Mouse (Mus musculus) myocyte (in vitro differentiated cells): ENCODE results near the gene Cdk5rap2. TPM values are rescaled to one million over a fixed set of nuclear protein-coding genes. Genes with fewer than 3 reads are reported as not detected.
A peak's percentile ranks its signal among the peaks of the same experiment; 100 is the strongest.

Source experiments
- H3K27me3 ChIP-seq: one replicate; pipeline ENCODE4 v1.6.1; 2011; ENCODE audit not compliant: control insufficient read depth, insufficient read depth, insufficient read length
- H3K36me3 ChIP-seq: one replicate; pipeline ENCODE4 v1.6.1; 2011; ENCODE audit not compliant: control insufficient read depth, insufficient read depth
- H3K4me2 ChIP-seq: one replicate; pipeline ENCODE4 v1.6.1; 2011; ENCODE audit warnings: low read depth, control low read depth
- H3K4me3 ChIP-seq: one replicate; pipeline ENCODE4 v1.5.1; 2011; ENCODE audit warnings: mild to moderate bottlenecking, control low read depth, moderate library complexity
- H3K79me2 ChIP-seq: one replicate; pipeline ENCODE4 v1.6.1; 2011; ENCODE audit not compliant: control insufficient read depth, insufficient read depth
- H3ac ChIP-seq: one replicate; pipeline ENCODE4 v1.6.1; 2011; ENCODE audit not compliant: control insufficient read depth, insufficient read length
- CEBPB ChIP-seq: IDR thresholded peaks from 2 replicates; pipeline ENCODE4 v1.6.1; 2011; ENCODE audit warnings: mild to moderate bottlenecking, moderate library complexity; ENCODE audit not compliant: poor library complexity, insufficient read depth, severe bottlenecking
- E2F4 ChIP-seq: IDR thresholded peaks from one replicate; pipeline ENCODE4 v1.6.1; 2011; ENCODE audit warnings: mild to moderate bottlenecking, control low read depth, moderate library complexity; ENCODE audit not compliant: insufficient read depth
- MAX ChIP-seq: IDR thresholded peaks from one replicate; pipeline ENCODE4 v1.6.1; 2011; ENCODE audit warnings: low read depth, mild to moderate bottlenecking, control low read depth
- MYOD1 ChIP-seq, 3 experiments: IDR thresholded peaks; one replicate each; pipeline ENCODE4 v1.6.1; 2011; ENCODE audit warnings: control low read depth in 2 of 3, low read depth in 2 of 3, mild to moderate bottlenecking in 2 of 3, moderate library complexity in 1 of 3; ENCODE audit not compliant: insufficient read length in 2 of 3, control insufficient read depth in 1 of 3
- MYOG ChIP-seq, 3 experiments: IDR thresholded peaks; one replicate each; pipeline ENCODE4 v1.6.1; 2011; ENCODE audit warnings: control low read depth in 2 of 3, low read depth in 2 of 3, mild to moderate bottlenecking in 2 of 3; ENCODE audit not compliant: insufficient read length in 2 of 3, control insufficient read depth in 1 of 3, insufficient read depth in 1 of 3
- POLR2A ChIP-seq: IDR thresholded peaks from one replicate; pipeline ENCODE4 v1.6.1; 2011; ENCODE audit warnings: low read depth, mild to moderate bottlenecking, control low read depth, moderate library complexity; ENCODE audit not compliant: insufficient read length
- POLR2AphosphoS2 ChIP-seq: IDR thresholded peaks from one replicate; pipeline ENCODE4 v1.6.1; 2011; ENCODE audit warnings: low read depth, control low read depth; ENCODE audit not compliant: insufficient read length
- REST ChIP-seq: IDR thresholded peaks from one replicate; pipeline ENCODE4 v1.6.1; 2011; ENCODE audit warnings: mild to moderate bottlenecking, control low read depth, moderate library complexity; ENCODE audit not compliant: insufficient read depth, insufficient read length
- SRF ChIP-seq: IDR thresholded peaks from one replicate; pipeline ENCODE4 v1.6.1; 2011; ENCODE audit warnings: low read depth; ENCODE audit not compliant: control insufficient read depth, insufficient read length
- TCF12 ChIP-seq: IDR thresholded peaks from one replicate; pipeline ENCODE4 v1.6.1; 2011; ENCODE audit warnings: mild to moderate bottlenecking, control low read depth; ENCODE audit not compliant: poor library complexity, insufficient read depth, severe bottlenecking
- TCF3 ChIP-seq: IDR thresholded peaks from one replicate; pipeline ENCODE4 v1.6.1; 2011; ENCODE audit warnings: low read depth, control low read depth; ENCODE audit not compliant: insufficient read length
- USF1 ChIP-seq: IDR thresholded peaks from one replicate; pipeline ENCODE4 v1.6.1; 2011; ENCODE audit warnings: low read depth, mild to moderate bottlenecking, control low read depth, moderate library complexity
- polyA plus RNA-seq: library from polyadenylated mRNA; unstranded; fragments of >200 nt; fragmentation: generic; extraction: Trizol; gene quantifications from one replicate; pipeline ENCODE4 v1.2.1, GENCODE M21; 2012; ENCODE audit warnings: missing spikeins

Cdk5rap2 gene
- polyA plus RNA-seq, 1 experiment, result 13.8 TPM

DNA sequence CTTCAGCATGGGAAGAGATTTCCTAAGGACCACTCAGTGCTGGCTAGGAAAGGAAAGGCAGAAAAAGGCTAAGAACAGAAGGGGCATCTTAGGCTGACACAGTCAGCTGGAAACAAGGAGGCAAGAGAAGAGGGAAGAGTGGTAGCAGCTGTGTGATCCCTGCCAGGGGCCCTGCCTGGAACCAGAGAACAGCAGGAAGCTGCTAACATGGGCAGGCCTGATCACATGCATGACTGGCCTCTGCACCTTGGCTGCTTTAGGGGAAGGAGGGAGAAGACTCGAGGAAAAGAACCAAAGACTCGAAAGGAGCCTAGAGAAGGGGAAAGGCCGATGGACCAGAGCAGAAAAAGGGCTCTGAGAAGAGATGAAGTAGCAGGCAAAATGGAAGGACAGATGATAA lies 188.4 kb downstream of the Cdk5rap2 start:
- Histone ChIP-seq H3K4me2 (no peak overlapping the region), H3ac (no peak overlapping the region), H3K27me3 (no peaks in the 10 kb centered on the region), H3K36me3 (peaks cover 4% of the 10 kb centered on the region), H3K79me2 (no peaks in the 10 kb centered on the region), H3K4me3 (no peak overlapping the region)
- TF ChIP-seq SRF (no peak), MYOG (IDR thresholded peaks at IDR 0.05; ENCODE audit: control insufficient read depth in 1 of 3, insufficient read depth in 1 of 3, insufficient read length in 2 of 3, low read depth in 2 of 3) (peak in 1 of 3 experiments; percentile 59), MAX (no peak), MYOD1 (IDR thresholded peaks at IDR 0.05; ENCODE audit: control insufficient read depth in 1 of 3, insufficient read length in 2 of 3, low read depth in 2 of 3) (peak in 1 of 3 experiments; percentile 30)

DNA sequence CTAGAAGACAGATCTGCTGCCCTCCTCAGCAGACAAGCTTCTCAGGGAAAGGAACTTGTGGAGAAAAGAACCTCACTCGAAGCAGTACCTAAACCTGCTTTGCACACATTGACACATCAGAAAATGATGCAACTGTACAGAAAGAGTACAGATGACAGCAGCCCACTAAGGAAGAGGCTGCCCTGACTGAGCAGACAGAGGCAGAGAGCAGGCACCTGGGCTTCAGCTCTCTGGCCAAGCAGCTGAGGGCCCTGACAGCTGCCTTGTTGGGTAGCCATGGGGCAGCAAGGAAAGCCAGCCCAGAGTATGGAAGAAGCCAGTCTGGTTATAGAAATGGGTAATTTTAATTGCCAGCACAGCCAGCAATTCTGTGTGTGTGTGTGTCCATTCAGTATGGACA lies 188.9 kb downstream of the Cdk5rap2 start:
- no peak overlapping the region for H3K4me2 ChIP-seq
- H3K4me3 ChIP-seq, result no peak overlapping the region
- TF ChIP-seq MAX, result no peak
- TF ChIP-seq SRF, result no peak
- TF ChIP-seq POLR2AphosphoS2, result no peak
- no peak for TF ChIP-seq E2F4
- TF ChIP-seq MYOG (IDR thresholded peaks at IDR 0.05; ENCODE audit: control insufficient read depth in 1 of 3, insufficient read depth in 1 of 3, insufficient read length in 2 of 3, low read depth in 2 of 3), result peak; percentile 64 to 97 (median 72)
- no peak for TF ChIP-seq USF1
- TF ChIP-seq TCF3, result peak; percentile 84
- TF ChIP-seq POLR2A, result no peak
- no peak for TF ChIP-seq TCF12
- peak in 2 of 3 experiments; percentile 53 to 74 for TF ChIP-seq MYOD1 (IDR thresholded peaks at IDR 0.05; ENCODE audit: control insufficient read depth in 1 of 3, insufficient read length in 2 of 3, low read depth in 2 of 3)
- peak; percentile 89 for TF ChIP-seq CEBPB
- no peaks in the 10 kb centered on the region for H3K79me2 ChIP-seq
- no peak overlapping the region for H3ac ChIP-seq
- H3K27me3 ChIP-seq, result no peaks in the 10 kb centered on the region
- H3K36me3 ChIP-seq, result peaks cover 4% of the 10 kb centered on the region

DNA sequence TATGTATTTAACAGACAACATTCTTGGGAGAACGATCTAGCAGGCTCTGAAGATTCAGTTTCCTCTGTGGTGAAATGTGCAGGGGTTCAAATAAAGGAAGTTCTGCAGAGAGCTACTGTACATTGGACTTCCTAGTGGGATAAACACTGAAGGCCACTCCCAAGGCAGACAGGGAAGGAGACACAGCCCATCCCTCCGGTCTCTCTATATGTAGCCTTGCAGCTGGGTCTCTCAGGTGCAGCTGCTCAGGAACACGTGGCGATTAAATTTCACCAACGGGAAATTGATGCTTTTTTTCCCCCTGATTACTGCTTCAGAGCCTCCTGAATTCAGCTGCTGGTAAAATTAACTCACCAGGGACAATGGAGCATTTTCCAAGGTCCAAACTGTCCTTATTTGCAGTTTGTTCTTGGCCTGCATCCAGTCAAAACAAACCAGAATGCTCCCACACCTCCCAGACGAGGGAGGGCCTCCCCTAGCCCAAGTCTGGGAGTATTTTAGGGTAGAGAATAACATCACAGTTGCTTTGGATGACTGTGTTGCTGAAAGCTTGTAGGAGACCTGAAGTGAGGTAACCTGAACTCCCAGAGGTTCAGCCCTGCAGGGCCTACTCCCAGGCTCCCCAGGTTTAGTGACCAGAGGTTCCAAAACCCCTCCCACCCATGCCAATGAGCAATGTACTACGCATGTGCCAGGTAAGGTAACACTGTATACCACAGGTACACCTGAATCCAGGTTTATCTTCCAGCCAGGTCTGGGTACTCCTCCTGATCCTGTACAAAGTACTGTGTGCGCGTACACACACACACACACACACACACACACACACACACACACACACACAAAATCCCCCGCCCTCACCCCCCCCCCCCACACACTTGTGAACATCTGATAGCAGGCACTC lies 189.7 kb downstream of the Cdk5rap2 start:
- H3K27me3 ChIP-seq, result no peaks in the 10 kb centered on the region
- H3ac ChIP-seq, result no peak overlapping the region
- H3K4me2 ChIP-seq, result peak overlapping the region; percentile 0
- TF ChIP-seq MYOG (IDR thresholded peaks at IDR 0.05; ENCODE audit: control insufficient read depth in 1 of 3, insufficient read depth in 1 of 3, insufficient read length in 2 of 3, low read depth in 2 of 3) (peak in 2 of 3 experiments; percentile 5 to 70), USF1 (no peak), MYOD1 (IDR thresholded peaks at IDR 0.05; ENCODE audit: control insufficient read depth in 1 of 3, insufficient read length in 2 of 3, low read depth in 2 of 3) (peak in 1 of 3 experiments; percentile 16), POLR2AphosphoS2 (no peak), TCF12 (no peak), TCF3 (no peak), POLR2A (no peak)
- H3K36me3 ChIP-seq, result peaks cover 4% of the 10 kb centered on the region
- H3K4me3 ChIP-seq, result no peak overlapping the region
- H3K79me2 ChIP-seq, result no peaks in the 10 kb centered on the region

DNA sequence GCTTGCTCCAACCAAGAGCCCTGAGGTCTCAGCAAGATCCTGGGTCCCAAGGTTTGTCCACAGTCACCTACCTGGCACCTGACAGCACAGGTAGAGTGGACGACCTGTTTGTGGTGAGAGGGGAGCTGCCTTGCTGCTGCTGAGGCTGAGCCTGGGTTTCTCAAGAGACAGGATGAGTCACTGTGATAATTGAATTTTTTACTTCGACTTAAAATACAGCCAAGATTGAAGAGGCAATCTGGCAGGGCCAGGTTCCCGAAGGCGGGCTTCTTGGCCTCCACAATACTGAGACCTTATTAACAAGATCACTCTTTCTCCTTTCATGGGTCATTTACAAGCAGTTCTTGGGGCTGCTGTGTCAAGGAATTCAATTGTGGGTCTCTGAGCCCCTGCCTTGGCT lies 190.5 kb downstream of the Cdk5rap2 start:
- H3K4me2 ChIP-seq, result no peak overlapping the region
- H3K4me3 ChIP-seq, result no peak overlapping the region
- TF ChIP-seq USF1 (no peak), E2F4 (no peak), MYOG (IDR thresholded peaks at IDR 0.05; ENCODE audit: control insufficient read depth in 1 of 3, insufficient read depth in 1 of 3, insufficient read length in 2 of 3, low read depth in 2 of 3) (no peak), CEBPB (no peak), MYOD1 (IDR thresholded peaks at IDR 0.05; ENCODE audit: control insufficient read depth in 1 of 3, insufficient read length in 2 of 3, low read depth in 2 of 3) (no peak), REST (no peak), TCF3 (no peak), POLR2A (no peak), MAX (no peak), SRF (no peak), POLR2AphosphoS2 (no peak), TCF12 (no peak)
- H3K79me2 ChIP-seq, result no peaks in the 10 kb centered on the region
- no peaks in the 10 kb centered on the region for H3K27me3 ChIP-seq
- H3ac ChIP-seq, result no peak overlapping the region
- no peaks in the 10 kb centered on the region for H3K36me3 ChIP-seq

DNA sequence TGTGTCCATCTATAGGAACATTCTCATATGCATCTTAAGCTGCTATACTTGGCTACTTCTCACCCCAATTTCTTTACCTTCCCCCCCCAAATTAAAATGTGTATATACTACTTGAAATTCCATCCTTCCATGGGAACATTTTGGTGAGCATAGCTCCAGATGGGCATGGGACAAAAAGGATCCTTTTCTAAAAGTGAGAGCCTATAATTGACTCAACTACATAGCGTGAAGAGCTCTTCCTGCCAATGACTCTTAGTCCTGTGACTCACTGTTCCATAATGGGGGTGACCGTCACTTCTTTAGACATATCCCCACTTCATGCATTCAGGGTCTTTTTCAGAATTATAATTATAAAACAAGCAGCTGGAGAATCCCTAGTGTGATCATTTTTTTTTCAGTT lies 224.3 kb downstream of the Cdk5rap2 start:
- TF ChIP-seq E2F4 (no peak), POLR2A (no peak), POLR2AphosphoS2 (no peak), REST (no peak), MYOG (IDR thresholded peaks at IDR 0.05; ENCODE audit: control insufficient read depth in 1 of 3, insufficient read depth in 1 of 3, insufficient read length in 2 of 3, low read depth in 2 of 3) (no peak), SRF (no peak), USF1 (no peak), CEBPB (no peak), TCF12 (no peak)
- no peak overlapping the region for H3ac ChIP-seq
- no peaks in the 10 kb centered on the region for H3K27me3 ChIP-seq
- no peaks in the 10 kb centered on the region for H3K36me3 ChIP-seq
- H3K79me2 ChIP-seq, result no peaks in the 10 kb centered on the region
- no peak overlapping the region for H3K4me3 ChIP-seq
- H3K4me2 ChIP-seq, result no peak overlapping the region
